Mouse (Mus musculus) kidney, postnatal 10 days (tissue): ENCODE data around the gene Taok3.
"Not testable (repeated sequence)": the region's sequence is repeated elsewhere in the genome, so short reads cannot be mapped to it uniquely, and the experiment has no call there.

Experiments
- DNase-seq: peaks from one replicate; pipeline ENCODE4 v3.0.0; 2021; ENCODE audit warnings: mixed read lengths

The Taok3 gene

DNA sequence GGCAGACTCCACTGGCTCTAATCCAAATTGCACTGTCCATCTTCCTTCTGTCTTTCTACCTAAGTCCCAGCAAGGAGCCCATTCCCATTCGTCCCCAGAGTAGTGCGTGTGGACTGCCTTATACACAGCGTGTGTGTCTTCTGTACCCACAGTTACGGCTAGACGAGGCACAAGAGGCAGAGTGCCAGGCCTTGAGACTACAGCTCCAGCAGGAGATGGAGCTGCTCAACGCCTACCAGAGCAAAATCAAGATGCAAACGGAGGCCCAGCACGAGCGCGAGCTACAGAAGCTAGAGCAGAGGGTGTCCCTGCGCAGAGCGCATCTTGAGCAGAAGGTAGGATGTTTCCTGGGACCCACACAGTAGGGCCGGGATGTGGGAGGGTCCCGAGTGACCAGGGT, 152.0 kb downstream of the Taok3 start:
- no peak for DNase-seq

DNA sequence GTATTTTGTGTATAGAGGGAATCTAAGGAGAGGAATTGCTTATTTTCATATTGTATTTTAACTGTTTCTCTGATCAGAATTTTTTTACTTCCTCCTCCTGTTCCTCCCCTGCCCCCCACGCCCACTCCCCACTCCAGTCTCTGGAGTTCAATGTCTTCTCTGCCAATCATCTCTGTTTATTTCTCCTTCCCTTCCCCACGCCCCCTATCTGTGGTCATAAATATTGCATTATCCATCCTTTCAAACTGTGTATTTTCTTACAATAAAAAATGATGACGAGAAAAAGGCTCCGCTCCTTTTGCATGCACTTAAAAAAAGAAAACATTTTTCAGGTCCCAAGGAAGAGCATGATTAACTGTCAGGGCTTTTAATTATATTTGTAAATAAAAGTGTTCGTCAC, 154.9 kb downstream of the Taok3 start:
- no peak for DNase-seq

DNA sequence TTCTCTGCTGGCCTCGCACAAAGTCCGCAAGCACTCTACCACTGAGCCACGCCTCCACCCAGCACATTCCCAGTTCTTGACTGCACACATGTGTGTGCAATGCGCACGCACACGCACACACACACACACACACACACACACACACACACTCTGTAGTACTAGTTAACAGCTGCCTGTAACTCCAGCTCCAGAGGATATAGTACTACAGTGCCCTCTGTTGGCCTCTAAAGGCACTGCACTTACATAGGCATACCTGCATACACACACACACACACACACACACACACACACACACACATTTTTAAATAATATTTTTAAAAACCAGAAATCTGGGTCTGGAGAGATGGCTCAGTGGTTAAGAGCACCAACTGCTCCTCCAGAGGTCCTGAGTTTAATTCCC, 157.9 kb downstream of the Taok3 start:
- no peak for DNase-seq

DNA sequence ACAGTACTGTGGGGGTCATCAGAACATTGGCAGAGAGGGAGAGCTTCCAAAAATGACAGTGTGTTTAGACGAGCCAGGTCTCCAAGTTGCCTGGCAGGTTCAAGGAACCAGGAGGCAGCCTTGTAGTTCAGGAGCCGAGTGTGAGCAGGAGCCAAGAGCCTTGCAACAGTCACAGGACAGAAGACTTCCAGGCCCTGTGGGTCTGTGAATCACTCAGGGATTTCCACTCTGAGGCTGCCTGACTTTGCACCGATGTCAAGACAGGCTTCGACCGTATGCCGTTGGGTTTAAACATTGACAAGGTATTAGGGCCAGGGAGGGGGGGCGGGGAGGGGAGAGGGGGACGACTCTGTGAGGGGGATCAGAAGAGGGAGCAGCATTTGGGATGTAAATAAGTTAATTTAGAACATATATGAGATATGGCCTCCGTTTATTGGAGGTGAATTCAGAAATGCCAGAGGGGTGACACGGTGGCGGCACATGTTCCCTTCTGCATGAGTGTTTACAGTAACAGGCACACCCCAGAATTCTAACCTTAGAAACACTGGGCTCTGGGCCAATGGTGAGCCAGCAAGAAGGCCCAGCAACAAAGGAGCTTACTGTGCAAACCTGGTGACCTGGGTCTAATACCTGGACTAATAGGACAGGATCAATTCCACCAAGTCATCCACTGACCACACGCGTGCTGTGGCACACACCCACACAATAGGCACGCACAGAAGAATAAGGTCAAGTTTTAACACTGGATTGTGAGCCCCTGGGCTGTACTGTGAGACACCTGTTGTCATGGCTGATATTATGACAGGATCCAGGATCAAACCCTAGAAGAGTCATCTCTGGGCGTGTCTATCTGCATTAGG, 159.1 kb downstream of the Taok3 start:
- peak; percentile 82 for DNase-seq

DNA sequence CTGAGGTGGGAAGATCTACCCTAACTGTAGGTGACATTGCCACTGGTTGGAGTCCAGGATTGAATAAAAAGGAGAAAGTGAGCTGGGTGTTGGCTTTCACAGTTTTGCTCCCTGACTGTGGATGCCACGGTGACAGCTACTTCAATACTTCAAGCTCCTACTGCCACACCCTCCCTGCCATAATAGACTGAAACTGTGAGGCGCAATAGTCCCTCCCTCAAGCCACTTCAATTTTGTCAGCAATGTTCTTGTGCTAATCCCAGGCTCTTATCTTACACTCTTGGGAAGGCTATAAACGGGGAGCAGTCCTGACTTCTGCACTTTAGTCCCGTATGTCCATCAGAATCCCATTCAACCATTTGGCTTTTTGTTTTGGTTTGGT, 159.7 kb downstream of the Taok3 start:
- DNase-seq: no peak

DNA sequence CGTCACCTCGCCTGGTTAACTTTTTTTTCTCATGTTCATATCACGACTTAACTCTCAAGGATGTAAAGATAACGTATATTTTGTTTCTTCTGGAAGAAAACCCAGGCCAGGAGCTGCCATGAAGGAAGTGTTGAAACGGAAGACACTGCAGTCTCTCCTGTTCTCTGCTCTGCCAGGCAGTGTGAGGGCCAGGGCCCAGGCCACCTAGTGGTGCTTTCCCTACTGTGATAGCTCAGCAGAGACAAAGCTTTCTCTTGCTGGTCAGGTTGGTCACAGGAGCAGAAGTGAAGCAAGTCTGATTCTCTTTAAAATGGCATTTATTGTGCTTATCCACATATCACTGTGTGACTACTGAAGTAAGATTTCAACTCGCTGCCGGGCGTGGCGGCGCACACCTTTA, 161.6 kb downstream of the Taok3 start:
- DNase-seq: peak; percentile 50

DNA sequence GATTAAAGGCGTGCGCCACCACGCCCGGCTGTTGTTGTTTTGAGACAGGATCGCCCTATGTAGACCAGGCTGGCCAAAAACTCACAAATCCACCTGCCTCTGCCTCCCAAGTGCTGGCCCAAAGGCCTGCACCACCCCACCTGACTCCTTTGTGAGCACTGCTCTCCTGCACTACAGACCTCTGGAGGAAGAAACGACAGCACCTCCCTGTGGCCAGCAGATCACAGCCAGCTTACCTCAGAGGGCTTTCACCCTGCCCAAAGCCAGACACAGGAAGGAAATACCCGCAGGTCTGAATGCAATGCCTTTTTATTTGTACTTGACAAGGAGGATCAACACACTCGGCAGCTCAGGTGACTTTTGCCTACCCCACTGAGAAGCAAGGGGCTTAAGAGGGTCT, 162.4 kb downstream of the Taok3 start:
- no peak for DNase-seq

DNA sequence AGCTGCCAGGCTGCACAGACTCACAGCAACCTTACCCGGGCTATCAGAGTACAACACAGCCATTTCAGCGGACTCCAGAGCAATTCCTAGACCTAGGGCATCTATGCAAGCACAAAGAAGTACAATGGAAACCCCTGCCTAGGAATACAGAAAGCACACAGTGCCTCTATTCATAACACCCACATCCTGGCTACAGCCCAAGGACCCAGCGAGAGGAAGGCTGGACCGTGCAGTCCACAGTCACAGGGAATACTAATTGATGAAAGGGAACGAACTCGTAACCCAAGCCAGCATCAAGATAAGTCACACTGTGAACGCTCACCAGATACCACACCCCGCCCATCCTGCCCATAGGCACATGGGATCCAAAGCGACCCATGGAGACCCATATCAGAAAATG, 164.1 kb downstream of the Taok3 start:
- no peak for DNase-seq

DNA sequence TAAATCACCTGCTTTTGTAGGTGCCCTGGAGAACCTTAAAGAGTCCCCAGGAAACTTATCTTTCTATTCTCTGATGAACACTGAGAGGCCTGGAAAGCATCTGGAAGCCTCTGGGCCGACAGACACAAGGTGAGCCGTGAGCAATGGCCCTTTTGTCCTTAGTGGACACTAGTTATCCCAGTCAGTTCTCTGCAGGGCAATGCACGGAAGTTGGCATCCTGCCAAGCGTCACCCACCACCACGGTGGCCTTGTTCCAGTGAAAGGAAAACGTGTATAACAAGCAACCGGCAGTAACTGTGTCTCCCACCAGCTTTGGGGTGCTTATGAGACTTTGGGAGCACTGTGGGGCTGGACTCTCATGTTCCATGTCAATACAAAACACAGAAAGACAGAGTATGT, 164.8 kb downstream of the Taok3 start:
- DNase-seq: peak; percentile 36

DNA sequence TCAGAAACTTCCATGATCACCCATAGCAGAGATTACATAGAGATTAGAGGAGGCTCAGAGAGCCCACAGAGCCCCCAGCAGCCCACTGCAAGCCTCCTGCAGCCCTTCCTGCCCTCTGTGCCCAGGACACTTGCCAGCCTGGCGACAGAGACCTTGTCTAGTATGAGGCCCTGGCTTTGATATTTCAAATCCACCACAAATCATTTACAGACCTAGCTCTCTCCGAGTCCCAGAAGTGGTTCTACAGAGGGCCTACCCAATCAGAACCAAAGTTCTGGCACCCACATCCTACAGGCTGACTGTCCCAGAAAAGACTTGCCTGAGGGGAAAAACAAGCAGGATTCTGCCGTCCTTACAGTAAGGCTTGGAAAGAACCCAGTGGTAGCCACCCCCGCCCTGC, 165.3 kb downstream of the Taok3 start:
- no peak for DNase-seq

DNA sequence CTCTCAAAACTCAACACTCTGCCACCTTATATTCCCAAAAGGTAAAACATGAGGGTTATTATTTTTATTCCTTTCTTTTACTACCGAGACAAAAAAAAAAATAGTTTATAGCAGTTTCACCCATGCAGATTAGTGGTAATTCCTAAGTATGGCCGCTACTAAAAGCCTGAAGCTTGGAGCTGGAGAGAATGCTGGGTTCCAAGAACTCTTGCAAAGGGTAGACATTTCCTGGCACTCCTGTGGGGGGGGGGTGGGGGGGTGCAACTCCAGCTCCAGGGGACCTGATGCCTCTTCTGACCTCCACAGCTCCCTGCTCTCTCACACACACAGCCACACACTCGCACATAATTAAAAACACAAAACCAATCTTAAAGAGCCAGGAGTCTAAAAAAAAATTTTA, 166.4 kb downstream of the Taok3 start:
- DNase-seq: no peak

DNA sequence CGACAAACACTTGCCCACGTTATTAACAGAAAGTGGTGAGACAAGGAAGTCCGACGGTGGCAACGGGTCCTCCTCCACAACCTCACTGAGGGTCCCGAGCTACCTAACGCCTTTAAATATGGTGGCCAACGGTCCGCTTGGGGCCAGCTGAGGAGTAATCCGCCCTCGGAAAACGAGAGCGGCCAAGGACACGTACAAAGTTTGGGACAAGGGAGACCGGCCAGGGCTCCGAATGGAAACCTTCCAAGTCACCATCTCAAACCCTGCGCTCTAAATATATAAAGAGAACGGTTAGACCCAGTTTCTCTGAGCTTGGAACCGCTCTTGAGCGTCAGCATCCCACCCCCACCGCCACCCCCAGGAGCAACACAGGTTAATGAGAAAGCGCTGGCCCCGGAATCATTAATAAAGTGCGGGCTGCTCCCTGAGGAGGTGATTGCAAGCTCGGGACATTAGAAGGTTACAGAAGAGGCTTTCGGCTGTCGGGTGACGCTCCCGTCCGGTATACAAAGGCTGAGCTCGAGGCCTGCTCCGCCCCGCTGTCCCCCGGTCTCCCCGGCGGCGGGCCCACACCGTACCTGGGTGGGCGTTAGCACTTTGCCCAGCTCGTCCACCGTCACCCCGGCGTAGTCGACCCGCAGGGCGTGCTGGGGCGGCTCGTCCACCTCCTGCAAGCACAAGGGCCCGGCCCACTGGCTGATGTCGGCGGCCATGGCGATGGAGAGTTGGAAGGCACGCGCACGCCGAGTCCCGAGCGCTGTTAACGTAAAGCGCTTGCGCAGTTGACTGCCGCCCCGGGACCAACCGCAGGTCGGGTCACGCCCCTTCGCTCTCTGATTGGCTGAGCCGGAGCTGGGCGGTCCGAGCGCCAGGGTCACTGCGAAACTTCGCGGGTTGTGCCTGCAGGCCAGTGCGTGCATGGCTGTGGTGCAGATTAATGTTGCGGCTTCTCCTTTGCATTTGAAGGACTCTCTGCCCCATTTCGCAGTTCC, 167.2 kb downstream of the Taok3 start, which contains the start of gene Pebp1:
TSS of gene Pebp1 (minus strand) at position 795 of the 992 bp plus-strand sequence.
- DNase-seq: peak; percentile 98

DNA sequence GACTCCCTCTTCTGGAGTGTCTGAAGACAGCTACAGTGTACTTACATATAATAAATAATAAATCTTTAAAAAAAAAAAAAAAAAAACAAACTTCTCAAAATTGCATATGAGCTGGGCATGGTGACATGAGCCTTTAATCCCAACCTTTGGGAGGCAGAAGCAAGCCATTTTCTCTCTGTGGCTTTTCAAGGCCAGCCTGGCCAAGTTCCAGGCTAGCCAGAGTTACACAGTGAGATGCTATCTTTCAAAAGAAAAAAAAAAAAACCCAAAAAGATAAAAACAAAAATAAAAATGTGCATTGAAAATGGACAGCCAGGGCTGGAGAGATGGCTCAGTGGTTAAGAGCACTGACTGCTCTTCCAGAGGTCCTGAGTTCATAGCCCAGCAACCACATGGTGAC, 169.7 kb downstream of the Taok3 start:
- DNase-seq: no peak

DNA sequence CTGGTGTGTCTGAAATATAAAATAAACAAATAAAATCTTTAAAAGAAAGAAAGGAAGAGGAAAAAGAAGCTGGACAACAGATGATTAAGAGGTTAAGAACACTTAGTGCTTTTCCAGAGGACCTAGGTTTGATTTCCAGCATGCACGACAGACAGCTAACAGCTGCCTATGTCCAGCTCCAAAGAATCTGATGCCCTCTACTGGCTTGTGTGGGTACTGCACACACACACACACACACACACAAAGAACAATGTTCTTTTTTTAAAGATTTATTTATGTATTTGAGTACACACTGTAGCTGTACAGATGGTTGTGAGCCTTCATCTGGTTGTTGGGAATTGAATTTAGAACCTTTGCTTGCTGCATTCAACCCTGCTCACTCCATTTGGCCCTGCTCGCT, 170.2 kb downstream of the Taok3 start:
- DNase-seq: no peak

DNA sequence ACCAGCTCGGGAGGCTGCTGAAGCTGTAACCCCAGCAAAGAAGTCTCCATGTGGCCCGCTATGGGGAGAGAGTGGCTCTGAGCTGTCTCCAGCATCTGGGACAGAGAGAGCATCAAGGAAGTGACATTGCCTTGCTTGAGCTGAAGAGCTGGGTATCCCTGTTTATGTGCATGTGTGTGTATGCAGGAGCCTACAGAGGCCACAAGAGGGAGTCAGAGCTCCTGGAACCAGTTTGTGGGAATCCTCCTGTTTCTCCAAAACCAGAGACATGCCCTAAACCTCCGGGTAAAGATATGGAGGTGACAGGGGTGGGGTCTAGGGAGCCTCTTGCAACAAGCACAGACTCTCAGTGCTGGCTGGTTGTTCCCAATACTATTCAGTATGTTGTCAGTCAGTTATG, 171.4 kb downstream of the Taok3 start:
- no peak for DNase-seq

DNA sequence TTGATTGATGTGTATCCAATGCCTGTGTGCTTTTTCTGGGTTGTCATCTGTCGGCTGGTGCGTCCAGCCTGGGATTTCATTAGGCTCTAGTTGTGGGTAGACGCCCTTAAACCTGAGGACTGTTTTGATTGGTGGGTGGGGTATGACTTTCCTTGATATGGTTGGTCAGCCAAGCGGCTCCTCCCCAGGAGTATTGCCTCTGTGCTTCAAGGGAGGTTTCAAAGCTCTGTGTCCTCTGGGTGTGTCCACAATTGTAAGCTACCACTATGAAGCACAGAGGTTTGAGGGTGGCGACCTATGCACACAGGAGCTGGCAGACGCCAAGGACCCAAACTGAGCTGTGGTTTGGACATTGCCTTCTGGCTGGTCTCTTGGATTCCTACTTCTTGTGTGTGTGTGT, 172.6 kb downstream of the Taok3 start:
- DNase-seq: no peak

DNA sequence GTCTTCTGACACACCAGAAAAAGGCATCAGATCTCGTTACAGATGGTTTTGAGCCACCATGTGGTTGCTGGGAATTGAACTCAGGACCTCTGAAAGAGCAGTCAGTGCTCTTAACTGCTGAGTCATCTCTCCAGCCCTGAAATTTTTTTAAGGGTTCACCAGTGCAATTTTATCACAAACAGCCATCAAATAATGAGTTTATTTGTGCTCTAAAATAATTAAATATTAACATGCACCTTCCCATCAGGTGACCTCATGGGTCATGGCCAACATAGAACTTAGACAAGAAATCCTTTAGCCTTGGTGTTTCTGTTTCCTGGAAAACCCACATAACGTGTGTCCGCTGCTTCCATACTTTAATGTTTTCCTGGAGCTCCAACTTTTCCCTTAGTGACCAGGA, 173.8 kb downstream of the Taok3 start:
- DNase-seq: not testable (repeated sequence)

DNA sequence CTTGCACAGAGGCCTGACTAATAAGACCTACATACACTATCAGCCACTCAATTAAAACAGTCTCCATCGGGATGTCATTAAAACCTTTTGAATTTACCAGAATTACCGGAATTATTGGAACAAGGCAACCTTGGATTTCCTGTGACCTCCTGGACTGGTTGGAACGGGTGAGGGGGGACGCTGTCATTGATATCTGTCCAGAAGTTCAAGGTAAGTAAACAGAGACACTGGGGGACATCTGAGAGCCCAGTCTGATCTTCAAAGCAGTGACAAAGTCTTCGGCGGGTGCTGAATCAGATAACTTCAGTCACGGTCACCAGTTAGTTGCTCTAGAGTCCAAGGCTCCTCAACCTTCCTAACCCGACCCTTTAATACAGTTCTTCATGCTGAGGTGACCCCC, 175.1 kb downstream of the Taok3 start:
- no peak for DNase-seq

DNA sequence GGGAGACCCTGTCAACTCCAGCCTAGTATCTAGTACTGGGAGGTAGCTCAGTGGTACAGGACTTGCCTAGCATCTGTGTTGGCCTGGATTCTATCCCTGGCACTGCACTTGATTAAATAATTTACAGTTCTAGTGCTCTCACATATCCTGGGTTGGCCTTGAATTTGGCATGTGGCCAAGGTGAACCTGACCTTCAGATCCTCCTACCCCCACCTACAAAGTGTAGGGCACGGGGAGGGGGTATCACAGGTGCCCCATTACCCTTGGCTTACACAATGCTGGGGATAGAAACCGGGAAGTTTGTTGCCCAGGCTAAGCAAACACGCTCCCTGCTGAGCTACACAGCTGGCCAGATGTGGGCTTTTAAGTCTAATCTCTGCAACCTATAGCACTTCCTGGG, 183.0 kb downstream of the Taok3 start:
- DNase-seq: peak; percentile 31

DNA sequence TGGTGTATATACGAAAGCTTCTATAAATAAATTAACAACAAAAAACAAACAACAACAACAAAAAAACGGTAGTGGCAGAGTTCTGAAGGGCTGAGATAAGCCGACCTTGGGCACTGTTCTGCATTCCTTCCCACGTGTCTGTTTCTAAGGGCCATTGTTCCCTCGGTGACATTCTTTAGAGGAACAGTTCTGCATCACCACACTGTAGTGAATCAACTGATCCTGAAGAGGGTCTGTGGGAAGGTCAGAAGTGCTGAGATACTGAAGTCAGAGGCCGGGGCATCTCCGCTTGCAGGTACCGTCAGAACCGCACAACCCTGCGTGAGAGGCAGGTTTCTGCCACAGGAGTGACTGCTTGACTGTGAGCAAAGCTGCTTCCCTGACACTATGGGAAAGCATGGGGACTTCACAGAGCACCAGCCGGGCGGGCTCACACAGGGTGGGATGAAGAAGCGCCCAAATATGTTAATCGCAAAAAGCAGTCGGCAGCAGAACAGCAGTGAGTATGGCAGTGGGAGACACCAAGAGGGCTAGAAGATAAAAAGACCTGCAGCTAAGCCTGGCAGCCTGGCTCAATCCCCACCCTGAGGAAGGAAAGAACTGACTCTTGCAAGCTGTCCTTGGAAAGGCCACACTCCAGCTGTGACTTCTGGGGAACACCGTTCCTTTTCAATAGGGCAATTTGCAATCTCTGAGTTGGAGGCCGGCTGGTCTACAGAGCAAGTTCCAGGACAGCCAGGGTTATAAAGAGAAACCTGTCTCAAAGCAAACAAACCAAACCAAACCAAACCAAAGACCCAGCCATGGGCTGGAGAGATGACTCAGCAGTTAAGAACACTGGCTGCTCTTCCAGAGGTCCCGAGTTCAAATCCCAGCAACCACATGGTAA, 184.0 kb downstream of the Taok3 start:
- DNase-seq: no peak

DNA sequence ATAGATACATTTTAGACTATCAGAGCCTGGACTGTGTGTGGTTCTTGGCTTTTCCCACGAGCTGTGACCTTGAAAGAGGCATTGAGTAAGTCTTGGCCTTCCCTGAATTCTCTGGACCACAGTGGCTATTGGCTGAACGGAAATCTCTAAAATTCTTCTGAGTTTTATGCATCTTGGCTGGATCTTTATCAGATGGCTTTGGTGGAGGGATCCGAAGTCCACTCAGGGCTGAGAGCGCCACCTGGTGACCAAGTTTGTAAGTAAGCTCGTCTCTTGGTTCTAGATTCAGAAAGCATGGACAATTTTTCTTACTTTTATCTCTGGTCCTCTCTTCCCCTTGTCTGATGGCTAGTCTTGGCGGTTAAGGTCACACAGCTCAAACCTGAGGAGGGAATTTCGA, 185.0 kb downstream of the Taok3 start:
- DNase-seq: peak; percentile 95

DNA sequence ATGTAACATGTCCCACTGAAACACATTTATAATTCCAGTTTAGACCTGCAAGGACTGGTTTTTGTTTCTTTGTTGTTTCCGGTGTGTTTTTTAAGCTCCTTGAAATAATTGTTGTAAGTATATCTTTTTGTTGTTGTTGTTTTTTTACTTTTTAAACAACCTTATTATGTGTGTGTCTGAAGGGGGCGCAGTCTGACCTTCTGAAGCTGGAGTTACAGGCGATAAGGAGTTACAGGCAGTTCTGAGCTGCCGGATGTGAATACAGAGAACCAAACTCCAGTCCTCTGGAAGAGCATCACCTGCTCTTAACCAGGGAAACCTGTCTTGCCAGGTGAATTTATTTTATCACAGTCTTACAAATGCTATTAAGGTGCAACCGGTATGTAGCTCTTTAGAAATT, 185.8 kb downstream of the Taok3 start:
- no peak for DNase-seq

DNA sequence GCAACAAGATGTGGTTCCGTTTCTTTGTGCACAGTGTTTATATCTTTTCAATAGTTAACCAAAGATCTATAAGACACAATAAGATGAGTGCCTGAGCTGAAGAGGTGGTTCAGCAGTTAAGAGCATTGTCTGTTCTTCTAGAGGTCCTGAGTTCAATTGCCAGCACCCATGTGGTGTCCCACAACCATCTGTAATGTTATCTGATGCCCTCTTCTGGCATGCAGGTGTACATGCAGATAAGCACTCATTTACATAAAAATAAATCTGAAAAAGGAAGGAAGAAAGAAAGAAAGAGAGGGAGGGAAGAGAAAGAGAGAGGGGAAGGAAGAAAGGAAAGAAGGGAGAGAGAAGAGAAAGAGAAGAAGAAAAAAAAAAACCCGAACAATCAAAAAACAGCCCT, 186.9 kb downstream of the Taok3 start:
- DNase-seq: no peak
